Mouse (Mus musculus): ENCODE measurements around the gene Acot8. TPM values are rescaled to one million over a fixed set of nuclear protein-coding genes. Genes with fewer than 3 reads are reported as not detected.
"Not testable (repeated sequence)": the region's sequence is repeated elsewhere in the genome, so short reads cannot be mapped to it uniquely, and the experiment has no call there.

Gene Acot8
- total RNA-seq, 2 experiments from 2014 or later, result 31.5 to 33.6 TPM

GRCm38 (mm10) chr2:164813557-164813956 lies 8.9 kb upstream of the Acot8 start:
- no peak for DNase-seq

GRCm38 (mm10) chr2:164806614-164807013 lies 1.9 kb upstream of the Acot8 start:
- no peak for DNase-seq

GRCm38 (mm10) chr2:164805332-164805718 lies 643 bp upstream of the Acot8 start:
- DNase-seq, result peak in 1 of 2 experiments; percentile 60

- DNase-seq, result no peak
Measured at GRCm38 (mm10) chr2:164803921-164804313, 765 bp downstream of the Acot8 start.

GRCm38 (mm10) chr2:164803201-164803920 lies 1.3 kb downstream of the Acot8 start:
- no peak for DNase-seq

- DNase-seq, result no peak
Measured at GRCm38 (mm10) chr2:164800252-164801004, 4.3 kb downstream of the Acot8 start.

GRCm38 (mm10) chr2:164798554-164798953 lies 6.1 kb downstream of the Acot8 start:
- not testable (repeated sequence) for DNase-seq

- DNase-seq, result peak in 1 of 2 experiments; percentile 41
Measured at GRCm38 (mm10) chr2:164795868-164796267, 8.8 kb downstream of the Acot8 start.

- DNase-seq, result peak; percentile 92 to 94
Measured at GRCm38 (mm10) chr2:164794293-164794692, 10.4 kb downstream of the Acot8 start.

GRCm38 (mm10) chr2:164793772-164794171 lies 10.9 kb downstream of the Acot8 start:
- no peak for DNase-seq

GRCm38 (mm10) chr2:164793236-164793635 lies 11.4 kb downstream of the Acot8 start:
- DNase-seq, result peak; percentile 65 to 77

GRCm38 (mm10) chr2:164792400-164793190 lies 12.1 kb downstream of the Acot8 start:
- peak; percentile 53 to 56 for DNase-seq

GRCm38 (mm10) chr2:164791841-164792261 lies 12.8 kb downstream of the Acot8 start:
- peak in 1 of 2 experiments; percentile 41 for DNase-seq

GRCm38 (mm10) chr2:164790451-164790850 lies 14.2 kb downstream of the Acot8 start:
- peak in 1 of 2 experiments; percentile 55 for DNase-seq

GRCm38 (mm10) chr2:164788411-164788810 lies 16.3 kb downstream of the Acot8 start:
- no peak for DNase-seq

- peak in 1 of 2 experiments; percentile 19 for DNase-seq
Measured at GRCm38 (mm10) chr2:164787779-164788178, 16.9 kb downstream of the Acot8 start.

GRCm38 (mm10) chr2:164787032-164787431 lies 17.6 kb downstream of the Acot8 start:
- DNase-seq, result no peak

- peak in 1 of 2 experiments; percentile 18 for DNase-seq
Measured at GRCm38 (mm10) chr2:164786388-164786885, 18.2 kb downstream of the Acot8 start.

- DNase-seq, result peak; percentile 96 to 97
Measured at GRCm38 (mm10) chr2:164785481-164786387, 18.9 kb downstream of the Acot8 start, which contains the start of gene Snx21. TSS of gene Snx21 (plus strand) at chr2:164785823.

GRCm38 (mm10) chr2:164784869-164785420 lies 19.7 kb downstream of the Acot8 start:
- DNase-seq, result peak in 1 of 2 experiments; percentile 28

Data from adrenal gland, postnatal 36 days (tissue).